Mouse (Mus musculus): ENCODE data around the gene Patj. TPM values are rescaled to one million over a fixed set of nuclear protein-coding genes. Genes with fewer than 3 reads are reported as not detected.
"Not testable (repeated sequence)": the region's sequence is repeated elsewhere in the genome, so short reads cannot be mapped to it uniquely, and the experiment has no call there.

The Patj gene
- polyA plus RNA-seq, 1 experiment from 2014 or later: 24.9 TPM

- Histone ChIP-seq H3K36me3 (0 out of 2 replicates have a peak, but pooled peaks cover 6% of the 10 kb centered on the region), H3K9me3 (no peaks in the 10 kb centered on the region), H3K4me3 (replicated peaks) (no peak overlapping the region), H3K9ac (replicated peaks) (no peak overlapping the region), H3K4me1 (replicated peaks) (peaks cover 12% of the 10 kb centered on the region), H3K27ac (no peak overlapping the region), H3K4me2 (no peak overlapping the region), H3K27me3 (no peaks in the 10 kb centered on the region)
- WGBS: 89% methylated on average over 3 of the region's 3 CpGs
- no peak for ATAC-seq (ENCODE audit: insufficient number of reproducible peaks, insufficient read depth, low FRiP score, low TSS enrichment, low read depth)
These were observed 304.6 kb downstream of the Patj start for GRCm38 (mm10) chr4:98700156-98700555.

- peak; percentile 50; the same call in 1 of the 2 replicates for ATAC-seq (ENCODE audit: insufficient number of reproducible peaks, insufficient read depth, low FRiP score, low TSS enrichment, low read depth)
- H3K4me1 ChIP-seq (replicated peaks): peaks cover 12% of the 10 kb centered on the region
- WGBS: 28% methylated on average over 12 of the region's 12 CpGs
- peaks cover 9% of the 10 kb centered on the region; the same call in 1 of the 2 replicates for H3K36me3 ChIP-seq
- no peaks in the 10 kb centered on the region for H3K9me3 ChIP-seq
- no peak overlapping the region for H3K4me2 ChIP-seq
- peak overlapping the region; percentile 57 for H3K27ac ChIP-seq
- H3K9ac ChIP-seq (replicated peaks): no peak overlapping the region
- H3K27me3 ChIP-seq: no peaks in the 10 kb centered on the region
- H3K4me3 ChIP-seq (replicated peaks): no peak overlapping the region
These were observed 306.8 kb downstream of the Patj start for GRCm38 (mm10) chr4:98702201-98702894.

GRCm38 (mm10) chr4:98710891-98711290, 315.3 kb downstream of the Patj start:
- H3K9ac ChIP-seq (replicated peaks): no peak overlapping the region
- no peak overlapping the region for H3K4me2 ChIP-seq
- no peaks in the 10 kb centered on the region for H3K9me3 ChIP-seq
- no peaks in the 10 kb centered on the region for H3K27me3 ChIP-seq
- ATAC-seq (ENCODE audit: insufficient number of reproducible peaks, insufficient read depth, low FRiP score, low TSS enrichment, low read depth): no peak
- H3K36me3 ChIP-seq: peaks cover 6% of the 10 kb centered on the region; the same call in 1 of the 2 replicates
- no peak overlapping the region for H3K27ac ChIP-seq
- H3K4me1 ChIP-seq (replicated peaks): no peaks in the 10 kb centered on the region
- H3K4me3 ChIP-seq (replicated peaks): no peak overlapping the region
- WGBS: 90% methylated on average over 8 of the region's 8 CpGs

- ATAC-seq (ENCODE audit: insufficient number of reproducible peaks, insufficient read depth, low FRiP score, low TSS enrichment, low read depth): no peak
- H3K4me2 ChIP-seq: no peak overlapping the region
- no peak overlapping the region for H3K9ac ChIP-seq (replicated peaks)
- no peaks in the 10 kb centered on the region for H3K4me1 ChIP-seq (replicated peaks)
- no peak overlapping the region for H3K4me3 ChIP-seq (replicated peaks)
- no peaks in the 10 kb centered on the region for H3K27me3 ChIP-seq
- 82% methylated on average over 17 of the region's 17 CpGs for WGBS
- H3K36me3 ChIP-seq: no peaks in the 10 kb centered on the region
- H3K27ac ChIP-seq: no peak overlapping the region
- no peaks in the 10 kb centered on the region for H3K9me3 ChIP-seq
These were observed 322.4 kb downstream of the Patj start for GRCm38 (mm10) chr4:98717735-98718546.

GRCm38 (mm10) chr4:98718547-98718917, 322.9 kb downstream of the Patj start:
- Histone ChIP-seq H3K9ac (replicated peaks) (no peak overlapping the region), H3K36me3 (no peaks in the 10 kb centered on the region), H3K4me3 (replicated peaks) (no peak overlapping the region), H3K9me3 (no peaks in the 10 kb centered on the region), H3K4me1 (replicated peaks) (no peaks in the 10 kb centered on the region), H3K27ac (no peak overlapping the region), H3K27me3 (no peaks in the 10 kb centered on the region), H3K4me2 (no peak overlapping the region)
- no peak for ATAC-seq (ENCODE audit: insufficient number of reproducible peaks, insufficient read depth, low FRiP score, low TSS enrichment, low read depth)
- WGBS: 86% methylated on average over 10 of the region's 10 CpGs

GRCm38 (mm10) chr4:98722454-98722853, 326.9 kb downstream of the Patj start:
- Histone ChIP-seq H3K4me2 (no peak overlapping the region), H3K27ac (no peak overlapping the region), H3K27me3 (peaks cover 16% of the 10 kb centered on the region), H3K9me3 (no peaks in the 10 kb centered on the region), H3K4me3 (replicated peaks) (no peak overlapping the region), H3K4me1 (replicated peaks) (peaks cover 9% of the 10 kb centered on the region), H3K9ac (replicated peaks) (no peak overlapping the region), H3K36me3 (no peaks in the 10 kb centered on the region)
- WGBS: 9% methylated on average over 8 of the region's 8 CpGs
- no peak for ATAC-seq (ENCODE audit: insufficient number of reproducible peaks, insufficient read depth, low FRiP score, low TSS enrichment, low read depth)

- not testable (repeated sequence) for ATAC-seq (ENCODE audit: insufficient number of reproducible peaks, insufficient read depth, low FRiP score, low TSS enrichment, low read depth); H3K27ac ChIP-seq; H3K4me2 ChIP-seq; H3K36me3 ChIP-seq; H3K4me3 ChIP-seq (replicated peaks); H3K9me3 ChIP-seq; H3K9ac ChIP-seq (replicated peaks)
- peaks cover 18% of the 10 kb centered on the region for H3K4me1 ChIP-seq (replicated peaks)
- WGBS: 71% methylated on average over 1 of the region's 1 CpGs
- peaks cover 34% of the 10 kb centered on the region for H3K27me3 ChIP-seq
These were observed 329.1 kb downstream of the Patj start for GRCm38 (mm10) chr4:98724682-98725081.

GRCm38 (mm10) chr4:98725439-98725838, 329.9 kb downstream of the Patj start:
- 40% methylated on average over 4 of the region's 4 CpGs for WGBS
- H3K4me3 ChIP-seq (replicated peaks): no peak overlapping the region
- peaks cover 18% of the 10 kb centered on the region for H3K4me1 ChIP-seq (replicated peaks)
- H3K9ac ChIP-seq (replicated peaks): no peak overlapping the region
- peaks cover 34% of the 10 kb centered on the region for H3K27me3 ChIP-seq
- no peak overlapping the region for H3K4me2 ChIP-seq
- H3K36me3 ChIP-seq: no peaks in the 10 kb centered on the region
- H3K9me3 ChIP-seq: no peaks in the 10 kb centered on the region
- no peak for ATAC-seq (ENCODE audit: insufficient number of reproducible peaks, insufficient read depth, low FRiP score, low TSS enrichment, low read depth)
- no peak overlapping the region for H3K27ac ChIP-seq

- no peak for ATAC-seq (ENCODE audit: insufficient number of reproducible peaks, insufficient read depth, low FRiP score, low TSS enrichment, low read depth)
- H3K9me3 ChIP-seq: no peaks in the 10 kb centered on the region
- H3K36me3 ChIP-seq: no peaks in the 10 kb centered on the region
- no peak within 1 kb of the TSS for H3K27ac ChIP-seq
- peaks cover 18% of the 10 kb centered on the region for H3K4me1 ChIP-seq (replicated peaks)
- H3K4me2 ChIP-seq: peak within 1 kb of the TSS; percentile 88
- peak within 1 kb of the TSS; percentile 45 for H3K4me3 ChIP-seq (replicated peaks)
- H3K9ac ChIP-seq (replicated peaks): peak within 1 kb of the TSS; percentile 57
- peaks cover 34% of the 10 kb centered on the region for H3K27me3 ChIP-seq
- WGBS: 3% methylated on average over 29 of the region's 29 CpGs
These were observed 331.1 kb downstream of the Patj start, which contains the start of gene L1td1 for GRCm38 (mm10) chr4:98726590-98727237. Gene L1td1 (plus strand): TSS chr4:98726734.

GRCm38 (mm10) chr4:98727295-98727958, 331.8 kb downstream of the Patj start:
- no peaks in the 10 kb centered on the region for H3K9me3 ChIP-seq
- no peak for ATAC-seq (ENCODE audit: insufficient number of reproducible peaks, insufficient read depth, low FRiP score, low TSS enrichment, low read depth)
- WGBS: 3% methylated on average over 21 of the region's 21 CpGs
- H3K9ac ChIP-seq (replicated peaks): peak overlapping the region; percentile 57
- peak overlapping the region; percentile 45 for H3K4me3 ChIP-seq (replicated peaks)
- H3K36me3 ChIP-seq: no peaks in the 10 kb centered on the region
- peaks cover 18% of the 10 kb centered on the region for H3K4me1 ChIP-seq (replicated peaks)
- H3K27ac ChIP-seq: no peak overlapping the region
- peaks cover 34% of the 10 kb centered on the region for H3K27me3 ChIP-seq
- peak overlapping the region; percentile 88 for H3K4me2 ChIP-seq

GRCm38 (mm10) chr4:98727959-98728347, 332.4 kb downstream of the Patj start:
- peak overlapping the region; percentile 45 for H3K4me3 ChIP-seq (replicated peaks)
- H3K9ac ChIP-seq (replicated peaks): no peak overlapping the region
- no peaks in the 10 kb centered on the region for H3K9me3 ChIP-seq
- no peaks in the 10 kb centered on the region for H3K36me3 ChIP-seq
- peaks cover 18% of the 10 kb centered on the region for H3K4me1 ChIP-seq (replicated peaks)
- peaks cover 34% of the 10 kb centered on the region for H3K27me3 ChIP-seq
- WGBS: 2% methylated on average over 10 of the region's 10 CpGs
- no peak overlapping the region for H3K27ac ChIP-seq
- H3K4me2 ChIP-seq: peak overlapping the region; percentile 88
- ATAC-seq (ENCODE audit: insufficient number of reproducible peaks, insufficient read depth, low FRiP score, low TSS enrichment, low read depth): no peak
